Mouse (Mus musculus) midbrain, embryonic 15.5 days (tissue): ENCODE results near the gene Pak3. TPM values are rescaled to one million over a fixed set of nuclear protein-coding genes. Genes with fewer than 3 reads are reported as not detected.

ENCODE experiments used
- ATAC-seq: fragments of 200-750 bp; cut with Nextera tagmentation; replicated peaks from 2 replicates; pipeline ENCODE4 v1.8.0; 2017; ENCODE audit warnings: moderate TSS enrichment
- H3K27ac ChIP-seq: fragments of 300-500 bp; sonication (generic); 2 replicates; pipeline ENCODE4 v1.5.1; 2015; ENCODE audit warnings: mild to moderate bottlenecking, inconsistent platforms
- H3K27me3 ChIP-seq: fragments of 300-500 bp; sonication (generic); replicated peaks from 2 replicates; pipeline ENCODE4 v1.6.1; 2015; ENCODE audit warnings: inconsistent platforms
- H3K36me3 ChIP-seq: fragments of 300-500 bp; sonication (generic); replicated peaks from 2 replicates; pipeline ENCODE4 v1.6.1; 2015; ENCODE audit warnings: inconsistent platforms
- H3K4me1 ChIP-seq: fragments of 300-500 bp; sonication (generic); 2 replicates; pipeline ENCODE4 v1.6.1; 2015; ENCODE audit warnings: inconsistent platforms
- H3K4me2 ChIP-seq: fragments of 300-500 bp; sonication (generic); 2 replicates; pipeline ENCODE4 v1.6.1; 2015; ENCODE audit warnings: inconsistent platforms, mild to moderate bottlenecking, moderate library complexity
- H3K4me3 ChIP-seq: fragments of 300-500 bp; sonication (generic); 2 replicates; pipeline ENCODE4 v1.5.1; 2015; ENCODE audit warnings: mild to moderate bottlenecking, inconsistent platforms
- H3K9ac ChIP-seq: fragments of 300-500 bp; sonication (generic); 2 replicates; pipeline ENCODE4 v1.6.1; 2015; ENCODE audit warnings: mild to moderate bottlenecking, inconsistent platforms
- H3K9me3 ChIP-seq: fragments of 300-500 bp; sonication (generic); 2 replicates; pipeline ENCODE4 v1.6.1; 2016; ENCODE audit warnings: inconsistent platforms
- WGBS: fragments of 180-500 bp; shearing (Covaris S2); methylation state at CpG from one replicate; pipeline ENCODE4 v1.1.7; 2015; ENCODE audit warnings: mixed read lengths; 5-methylcytosine and 5-hydroxymethylcytosine counted together
- polyA plus RNA-seq: library from polyadenylated mRNA; unstranded; fragments of >200 nt; fragmentation: Nextera tagmentation; extraction: Ambion mirVana; gene quantifications from 2 replicates; pipeline ENCODE4 v1.2.1, GENCODE M21; 2015

Pak3 gene
- polyA plus RNA-seq, 1 experiment from 2014 or later = 255 TPM

DNA sequence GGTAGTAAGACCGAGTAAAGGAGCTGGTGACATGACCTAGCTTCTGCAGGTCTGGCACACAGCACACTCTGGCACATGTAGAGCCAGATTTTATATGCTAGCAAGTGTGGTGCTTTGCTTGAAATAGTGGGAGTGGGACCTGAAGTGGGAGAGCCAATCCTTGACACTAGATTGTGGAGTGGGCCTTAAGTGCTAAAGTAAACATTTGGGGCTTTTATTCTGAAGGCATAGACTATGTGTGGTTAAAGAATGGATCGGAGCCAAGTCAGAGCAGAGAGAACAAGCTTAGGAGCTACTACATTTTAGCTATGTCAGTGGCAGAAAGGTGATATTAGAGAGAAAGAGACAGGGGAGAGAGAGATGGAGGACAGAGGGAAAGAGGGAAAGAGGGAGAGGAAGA lies 61.5 kb downstream of the Pak3 start:
- Histone ChIP-seq H3K9ac (no peak overlapping the region), H3K27ac (no peak overlapping the region), H3K27me3 (no peaks in the 10 kb centered on the region), H3K4me3 (no peak overlapping the region), H3K36me3 (no peaks in the 10 kb centered on the region), H3K4me2 (no peak overlapping the region), H3K9me3 (no peaks in the 10 kb centered on the region), H3K4me1 (no peaks in the 10 kb centered on the region)
- WGBS = 78% methylated on average over 2 of the region's 2 CpGs
- ATAC-seq = no peak

DNA sequence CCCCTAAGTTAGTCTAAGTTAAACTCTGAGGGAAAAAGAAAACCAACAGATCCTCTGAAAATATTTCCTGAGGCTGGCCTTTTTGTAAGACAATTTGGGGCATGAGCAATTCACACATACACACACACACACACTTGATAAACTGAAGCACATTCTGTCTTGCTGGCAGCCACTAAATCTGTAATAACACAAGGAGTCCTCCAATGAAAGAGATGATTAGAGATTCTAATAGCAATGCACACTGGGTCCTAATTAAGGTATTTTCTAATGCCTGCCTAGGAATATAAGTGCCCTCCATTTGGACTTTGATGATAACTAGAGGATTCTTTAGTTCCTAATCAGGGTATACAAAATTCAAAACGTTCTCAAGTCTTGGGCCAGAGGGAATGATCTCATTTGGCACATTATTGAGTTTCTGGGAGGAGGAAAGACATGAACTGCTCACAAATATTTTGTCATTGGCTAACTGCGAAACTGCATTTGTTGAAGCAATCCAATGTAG lies 62.1 kb downstream of the Pak3 start:
- Histone ChIP-seq H3K36me3 (no peaks in the 10 kb centered on the region), H3K4me1 (no peaks in the 10 kb centered on the region), H3K4me3 (no peak overlapping the region), H3K27ac (no peak overlapping the region), H3K4me2 (no peak overlapping the region), H3K9me3 (no peaks in the 10 kb centered on the region), H3K27me3 (no peaks in the 10 kb centered on the region), H3K9ac (no peak overlapping the region)
- ATAC-seq = no peak
- 56% methylated on average over 2 of the region's 2 CpGs for WGBS

DNA sequence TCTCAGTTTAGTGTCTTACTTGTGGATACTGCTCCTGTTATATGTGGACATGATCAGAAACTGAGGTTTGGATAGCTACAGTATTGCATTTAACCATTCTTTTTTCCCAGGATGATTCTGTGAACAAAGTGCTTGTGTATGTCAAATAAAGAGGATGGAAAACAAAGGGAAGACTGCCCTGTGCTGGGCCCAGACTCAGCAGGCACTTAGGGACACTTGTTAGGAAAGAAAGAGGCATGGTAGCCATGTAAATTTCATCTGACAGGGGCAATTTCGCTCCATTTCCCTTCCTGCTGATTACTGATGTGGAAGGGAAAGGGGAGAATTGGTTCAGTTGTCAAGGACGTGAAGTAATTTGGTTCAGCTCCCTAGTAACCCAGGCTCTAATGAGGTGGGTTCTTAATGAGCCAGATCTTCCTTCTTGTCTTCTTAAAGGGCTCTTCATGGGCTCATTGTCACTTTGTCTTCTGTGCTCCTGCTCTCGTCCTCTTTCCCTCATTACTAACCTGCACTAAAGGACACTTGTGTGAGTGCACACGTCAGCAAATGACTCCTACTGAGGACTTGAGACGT lies 88.6 kb downstream of the Pak3 start:
- no peak overlapping the region for H3K4me2 ChIP-seq
- no peak overlapping the region for H3K27ac ChIP-seq
- H3K4me1 ChIP-seq = no peaks in the 10 kb centered on the region
- H3K4me3 ChIP-seq = no peak overlapping the region
- no peaks in the 10 kb centered on the region for H3K36me3 ChIP-seq
- no peak for ATAC-seq
- no peak overlapping the region for H3K9ac ChIP-seq
- no peaks in the 10 kb centered on the region for H3K9me3 ChIP-seq
- 41% methylated on average over 5 of the region's 5 CpGs for WGBS
- H3K27me3 ChIP-seq = no peaks in the 10 kb centered on the region

DNA sequence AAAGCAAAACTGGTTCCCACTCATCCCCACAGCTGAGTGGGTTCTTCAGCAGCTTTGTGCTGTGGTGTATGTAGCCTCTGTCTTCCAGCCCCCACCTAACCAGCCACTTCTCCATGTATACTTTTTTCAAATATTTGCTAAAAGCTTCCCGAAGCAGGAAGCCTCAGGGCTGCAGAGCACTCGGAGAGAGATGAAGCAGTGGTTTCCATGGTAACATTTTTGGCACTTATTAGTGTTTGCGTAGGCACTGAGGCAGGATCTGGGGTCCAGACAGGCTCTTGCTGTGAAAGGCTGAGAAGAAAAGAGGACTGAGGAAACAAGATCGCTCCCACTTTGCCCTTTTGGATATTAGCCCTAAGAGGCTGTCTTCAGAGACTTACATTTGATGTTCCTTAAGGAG lies 100.3 kb downstream of the Pak3 start:
- Histone ChIP-seq H3K9ac (no peak overlapping the region), H3K4me1 (peaks cover 8% of the 10 kb centered on the region), H3K4me3 (no peak overlapping the region), H3K9me3 (no peaks in the 10 kb centered on the region), H3K27me3 (no peaks in the 10 kb centered on the region), H3K4me2 (no peak overlapping the region), H3K36me3 (no peaks in the 10 kb centered on the region), H3K27ac (0 out of 2 replicates have a peak overlapping the region, but pooled peaks have one; percentile 24)
- 21% methylated on average over 4 of the region's 4 CpGs for WGBS
- ATAC-seq = peak; percentile 95

DNA sequence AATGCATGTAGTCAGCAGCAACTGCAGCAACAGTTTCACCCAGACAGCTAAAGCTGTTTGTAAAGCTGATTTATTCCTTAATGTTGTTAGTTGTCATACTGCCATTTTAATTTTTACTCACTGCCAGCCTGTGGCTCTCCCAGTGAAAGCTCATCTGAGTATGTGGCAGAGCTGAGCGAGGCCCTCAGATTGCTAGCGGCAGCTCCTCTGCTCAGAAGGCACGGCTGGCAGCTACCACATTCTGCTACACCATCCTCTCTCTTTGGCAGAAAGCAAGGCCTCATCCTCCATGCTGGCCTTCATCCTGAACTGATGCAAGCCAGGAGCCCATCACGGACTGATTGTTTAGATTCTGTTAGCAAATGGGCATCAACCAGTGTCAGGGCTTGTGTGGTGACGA lies 109.4 kb downstream of the Pak3 start:
- no peaks in the 10 kb centered on the region for H3K27me3 ChIP-seq
- no peaks in the 10 kb centered on the region for H3K36me3 ChIP-seq
- H3K4me2 ChIP-seq = no peak overlapping the region
- H3K27ac ChIP-seq = no peak overlapping the region
- WGBS = 89% methylated on average over 5 of the region's 5 CpGs
- no peak overlapping the region for H3K4me3 ChIP-seq
- no peaks in the 10 kb centered on the region for H3K4me1 ChIP-seq
- no peak for ATAC-seq
- no peak overlapping the region for H3K9ac ChIP-seq
- no peaks in the 10 kb centered on the region for H3K9me3 ChIP-seq

DNA sequence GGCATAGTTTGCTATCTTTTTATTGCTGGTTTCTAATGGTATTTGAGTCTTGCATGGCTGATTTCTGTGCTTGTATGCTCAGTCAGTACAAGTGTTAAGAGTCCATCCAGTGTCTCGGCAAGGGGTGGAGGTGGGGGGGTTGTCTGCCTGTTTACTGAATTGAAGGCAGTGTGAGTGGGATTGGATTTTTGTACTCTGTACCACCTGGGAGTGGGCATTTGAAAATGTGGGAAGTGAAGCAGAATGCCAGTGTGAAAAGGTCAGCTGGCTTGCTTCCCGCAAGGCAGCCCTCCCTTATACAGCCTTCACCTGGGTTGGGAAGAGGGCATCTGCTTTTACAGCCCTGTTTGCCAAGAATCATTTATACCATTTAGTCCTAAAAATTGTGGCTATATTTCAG lies 125.5 kb downstream of the Pak3 start:
- no peak overlapping the region for H3K4me3 ChIP-seq
- no peaks in the 10 kb centered on the region for H3K9me3 ChIP-seq
- H3K4me2 ChIP-seq = no peak overlapping the region
- peaks cover 11% of the 10 kb centered on the region for H3K27me3 ChIP-seq
- WGBS = 67% methylated on average over 2 of the region's 2 CpGs
- no peak for ATAC-seq
- H3K9ac ChIP-seq = no peak overlapping the region
- no peak overlapping the region for H3K27ac ChIP-seq
- H3K4me1 ChIP-seq = no peaks in the 10 kb centered on the region
- no peaks in the 10 kb centered on the region for H3K36me3 ChIP-seq

DNA sequence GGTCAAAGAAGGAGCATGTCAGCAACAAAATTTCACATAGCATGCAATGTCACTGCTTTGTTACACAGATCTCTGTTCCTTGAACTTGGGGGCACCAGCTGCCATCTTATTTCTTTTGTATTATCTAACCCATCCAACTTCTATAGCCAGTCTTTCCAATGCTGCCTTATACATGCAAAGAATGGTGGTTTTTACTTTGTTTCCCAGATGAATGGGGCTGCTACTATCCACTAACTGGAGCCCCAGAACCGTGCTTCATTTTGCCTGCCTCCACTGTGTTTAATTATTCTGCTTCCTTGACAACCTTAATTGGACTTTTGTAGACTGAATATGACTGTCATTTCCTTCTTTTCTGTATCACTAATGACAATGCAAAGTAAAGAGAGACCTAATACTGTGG lies 126.4 kb downstream of the Pak3 start:
- H3K27ac ChIP-seq = no peak overlapping the region
- no peak overlapping the region for H3K9ac ChIP-seq
- H3K27me3 ChIP-seq = peaks cover 13% of the 10 kb centered on the region
- no peak overlapping the region for H3K4me2 ChIP-seq
- no peaks in the 10 kb centered on the region for H3K36me3 ChIP-seq
- no peaks in the 10 kb centered on the region for H3K9me3 ChIP-seq
- H3K4me3 ChIP-seq = no peak overlapping the region
- no peaks in the 10 kb centered on the region for H3K4me1 ChIP-seq
- no peak for ATAC-seq
- 24% methylated on average over 1 of the region's 1 CpGs for WGBS

DNA sequence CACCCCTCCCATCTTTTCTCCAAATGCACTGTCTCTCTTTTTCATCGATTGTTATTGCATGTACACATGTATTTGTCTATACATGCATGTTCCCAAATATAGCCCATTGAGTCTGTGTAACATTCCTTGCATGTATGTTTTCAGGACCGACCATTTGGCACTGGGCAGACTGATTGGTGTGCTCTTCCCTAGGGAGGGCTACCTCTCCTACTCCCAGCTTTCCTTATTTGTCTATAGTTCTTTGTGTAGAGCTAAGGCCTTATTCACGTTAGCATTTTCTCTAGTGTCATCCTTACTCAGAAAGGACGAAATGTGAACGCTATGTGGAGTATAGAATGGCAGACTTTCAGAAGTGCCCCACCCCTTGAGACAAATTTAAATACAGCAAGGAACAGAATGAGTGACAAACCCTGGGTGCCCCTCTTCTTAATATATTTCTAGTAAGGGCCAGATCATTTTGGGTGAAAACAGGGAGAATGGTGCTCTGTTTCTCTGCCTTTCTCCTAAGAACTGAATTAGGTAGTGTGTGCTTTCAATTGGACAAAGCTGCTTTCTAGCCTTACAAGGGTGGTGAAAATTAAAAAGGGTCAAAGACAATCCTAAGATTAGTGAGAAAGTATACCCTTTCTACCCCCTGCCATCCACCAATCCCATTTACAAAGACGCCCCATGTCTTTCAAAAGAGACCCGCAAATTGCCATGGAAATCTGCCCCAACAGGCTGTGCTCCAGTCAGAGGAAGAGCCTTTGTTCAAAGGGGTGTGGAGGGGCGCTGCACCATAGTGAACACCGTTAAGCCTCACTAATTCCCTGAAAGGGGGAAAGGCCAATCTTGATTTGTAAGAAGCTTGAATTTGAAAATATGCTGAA lies 136.2 kb downstream of the Pak3 start:
- no peak overlapping the region for H3K4me3 ChIP-seq
- no peak overlapping the region for H3K9ac ChIP-seq
- no peak overlapping the region for H3K4me2 ChIP-seq
- H3K4me1 ChIP-seq = peaks cover 9% of the 10 kb centered on the region; the same call in 1 of the 2 replicates
- peaks cover 8% of the 10 kb centered on the region; the same call in 1 of the 2 replicates for H3K27me3 ChIP-seq
- no peaks in the 10 kb centered on the region for H3K9me3 ChIP-seq
- H3K36me3 ChIP-seq = no peaks in the 10 kb centered on the region
- H3K27ac ChIP-seq = peak overlapping the region; percentile 51
- ATAC-seq = peak; percentile 84
- WGBS = 24% methylated on average over 9 of the region's 9 CpGs

DNA sequence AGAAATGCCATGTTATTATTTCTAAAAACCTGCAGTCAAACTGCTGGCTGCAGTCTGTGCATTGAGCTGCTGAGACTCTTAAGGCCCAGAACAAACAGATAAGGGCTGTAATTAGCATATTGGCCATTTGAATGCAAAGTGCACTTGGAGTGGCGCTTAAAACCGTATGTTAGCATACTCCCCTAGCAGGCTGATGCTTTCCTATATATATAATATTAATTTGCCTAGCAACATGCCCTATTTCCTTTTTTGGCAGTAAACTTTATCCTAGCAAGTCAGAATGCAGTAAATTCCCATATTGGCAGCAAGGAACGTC lies 136.7 kb downstream of the Pak3 start:
- Histone ChIP-seq H3K4me2 (no peak overlapping the region), H3K9me3 (no peaks in the 10 kb centered on the region), H3K36me3 (no peaks in the 10 kb centered on the region), H3K9ac (no peak overlapping the region), H3K4me3 (no peak overlapping the region), H3K4me1 (peaks cover 9% of the 10 kb centered on the region; the same call in 1 of the 2 replicates), H3K27ac (peak overlapping the region; percentile 51), H3K27me3 (peaks cover 11% of the 10 kb centered on the region; the same call in 1 of the 2 replicates)
- ATAC-seq = peak; percentile 63
- WGBS = 20% methylated on average over 3 of the region's 3 CpGs

DNA sequence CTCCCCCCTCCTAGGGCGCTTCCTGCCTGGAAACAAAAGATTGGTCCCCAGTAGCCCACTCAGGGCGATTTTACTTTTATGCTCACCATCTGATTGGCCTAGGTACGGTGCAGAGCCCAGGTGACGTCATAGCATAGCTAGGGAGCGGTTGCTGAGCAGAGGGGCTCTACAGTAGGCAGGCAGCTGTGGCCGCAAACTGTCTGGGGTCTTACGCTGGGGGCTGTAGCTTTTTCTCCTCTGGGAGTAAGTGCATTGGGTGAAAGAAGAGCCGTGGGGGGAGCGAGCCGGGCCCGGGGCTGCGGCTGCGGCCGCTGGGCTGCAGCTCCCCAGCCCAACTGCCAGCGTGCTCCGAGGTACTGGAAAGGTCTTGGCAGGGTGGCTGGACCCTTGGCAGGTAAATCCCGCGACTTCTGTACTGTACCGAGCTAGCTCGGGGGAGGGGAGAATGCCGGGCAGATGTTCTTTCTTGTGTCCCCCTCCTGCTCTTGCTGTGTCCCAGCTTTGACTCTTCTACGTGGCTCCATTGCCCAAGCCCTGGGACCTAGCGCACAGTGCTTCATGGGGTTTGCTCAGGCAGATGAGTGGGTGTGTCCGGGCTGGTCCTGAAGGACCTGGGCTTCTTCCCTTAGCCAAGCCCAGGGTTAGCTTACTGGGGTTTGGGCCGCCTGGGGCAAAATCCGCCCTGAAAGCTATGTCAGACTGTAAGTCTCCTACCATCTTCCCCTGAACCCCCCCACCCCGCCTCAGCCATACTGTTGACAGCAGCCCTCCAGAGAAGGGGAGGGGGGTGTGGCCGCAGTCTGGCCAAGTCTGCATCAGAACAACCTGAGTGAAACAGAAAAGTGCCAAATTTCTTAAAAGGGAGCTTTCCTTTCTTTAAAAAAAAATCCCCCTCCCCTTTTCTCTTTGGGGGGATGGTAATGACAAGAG lies 146.1 kb downstream of the Pak3 start:
- Histone ChIP-seq H3K9ac (peak overlapping the region; percentile 58), H3K4me2 (peak overlapping the region; percentile 51), H3K9me3 (no peaks in the 10 kb centered on the region), H3K36me3 (no peaks in the 10 kb centered on the region), H3K4me3 (peak overlapping the region; percentile 57), H3K4me1 (peaks cover 7% of the 10 kb centered on the region; the same call in 1 of the 2 replicates), H3K27me3 (peaks cover 10% of the 10 kb centered on the region), H3K27ac (peak overlapping the region; percentile 77)
- ATAC-seq = peak; percentile 99
- 22% methylated on average over 20 of the region's 28 CpGs for WGBS

DNA sequence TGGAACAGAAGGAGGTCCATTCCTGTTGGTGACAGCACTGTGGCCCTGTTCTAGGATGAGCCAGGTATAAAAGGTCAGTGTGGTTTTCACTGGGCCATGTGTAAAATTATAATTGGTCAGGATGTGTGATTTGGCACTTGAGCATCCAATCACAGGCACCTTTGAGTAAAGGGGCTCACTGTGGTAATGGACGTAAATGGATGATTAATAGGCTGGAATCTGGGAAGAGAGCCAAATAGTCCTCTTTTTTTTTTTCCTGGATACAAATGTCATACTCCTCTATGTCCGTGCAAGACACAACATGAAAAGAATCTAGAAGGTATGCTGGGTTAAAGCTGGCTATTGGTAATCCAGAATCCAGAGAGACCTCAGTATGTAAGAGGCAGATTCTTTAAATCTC lies 147.4 kb downstream of the Pak3 start:
- H3K36me3 ChIP-seq = no peaks in the 10 kb centered on the region
- no peak for ATAC-seq
- no peak overlapping the region for H3K9ac ChIP-seq
- peak overlapping the region; percentile 51 for H3K4me2 ChIP-seq
- H3K4me3 ChIP-seq = peak overlapping the region; percentile 57
- peaks cover 7% of the 10 kb centered on the region; the same call in 1 of the 2 replicates for H3K4me1 ChIP-seq
- 30% methylated on average over 2 of the region's 2 CpGs for WGBS
- H3K27ac ChIP-seq = no peak overlapping the region
- H3K27me3 ChIP-seq = peaks cover 6% of the 10 kb centered on the region
- no peaks in the 10 kb centered on the region for H3K9me3 ChIP-seq

DNA sequence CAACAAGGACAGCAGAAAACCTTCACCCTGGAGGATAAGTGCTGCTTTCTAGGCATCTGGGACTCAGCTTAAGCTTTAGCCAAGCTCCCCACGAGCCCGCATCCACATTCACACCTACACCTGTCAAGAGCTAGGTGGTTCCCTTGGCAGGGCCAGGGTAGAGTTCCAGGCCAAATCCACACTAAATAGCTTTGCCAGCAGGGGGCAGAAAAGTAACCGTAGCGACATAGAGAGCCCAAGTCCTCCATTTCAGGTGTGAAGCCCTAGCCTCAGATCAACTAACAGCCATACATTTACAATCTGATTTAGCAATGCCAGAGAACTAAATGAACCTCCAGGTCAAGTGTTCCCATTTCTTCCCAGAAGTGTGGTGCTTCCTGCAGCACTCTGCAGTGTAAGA lies 148.6 kb downstream of the Pak3 start:
- ATAC-seq = no peak
- peaks cover 7% of the 10 kb centered on the region; the same call in 1 of the 2 replicates for H3K4me1 ChIP-seq
- H3K36me3 ChIP-seq = no peaks in the 10 kb centered on the region
- 36% methylated on average over 4 of the region's 4 CpGs for WGBS
- H3K9ac ChIP-seq = no peak overlapping the region
- peaks cover 6% of the 10 kb centered on the region for H3K27me3 ChIP-seq
- peak overlapping the region; percentile 51 for H3K4me2 ChIP-seq
- no peak overlapping the region for H3K4me3 ChIP-seq
- H3K9me3 ChIP-seq = no peaks in the 10 kb centered on the region
- H3K27ac ChIP-seq = no peak overlapping the region
